Mouse (Mus musculus) heart, embryonic 15.5 days (tissue): ENCODE data around the gene Tjp1. TPM values are rescaled to one million over a fixed set of nuclear protein-coding genes. Genes with fewer than 3 reads are reported as not detected.

Experiments used
- ATAC-seq: fragments of 200-750 bp; cut with Nextera tagmentation; replicated peaks from 2 replicates; pipeline ENCODE4 v1.8.0; 2017; ENCODE audit warnings: low read depth, moderate TSS enrichment; ENCODE audit not compliant: insufficient number of reproducible peaks, insufficient read depth, low FRiP score
- H3K27ac ChIP-seq: fragments of 300-500 bp; sonication (generic); 2 replicates; pipeline ENCODE4 v1.5.1; 2015; ENCODE audit warnings: mild to moderate bottlenecking, inconsistent platforms
- H3K27me3 ChIP-seq: fragments of 300-500 bp; sonication (generic); 2 replicates; pipeline ENCODE4 v1.6.1; 2015; ENCODE audit warnings: inconsistent platforms
- H3K36me3 ChIP-seq: fragments of 300-500 bp; sonication (generic); 2 replicates; pipeline ENCODE4 v1.6.1; 2015; ENCODE audit warnings: mild to moderate bottlenecking, inconsistent platforms
- H3K4me1 ChIP-seq: fragments of 300-500 bp; sonication (generic); replicated peaks from 2 replicates; pipeline ENCODE4 v1.6.1; 2015; ENCODE audit warnings: inconsistent platforms
- H3K4me2 ChIP-seq: fragments of 300-500 bp; sonication (generic); 2 replicates; pipeline ENCODE4 v1.6.1; 2015; ENCODE audit warnings: inconsistent platforms, mild to moderate bottlenecking, moderate library complexity
- H3K4me3 ChIP-seq: fragments of 300-500 bp; sonication (generic); 2 replicates; pipeline ENCODE4 v1.5.1; 2015; ENCODE audit warnings: mild to moderate bottlenecking, inconsistent platforms
- H3K9ac ChIP-seq: fragments of 300-500 bp; sonication (generic); 2 replicates; pipeline ENCODE4 v1.6.1; 2015; ENCODE audit warnings: mild to moderate bottlenecking, inconsistent platforms
- H3K9me3 ChIP-seq: fragments of 300-500 bp; sonication (generic); replicated peaks from 2 replicates; pipeline ENCODE4 v1.6.1; 2016; ENCODE audit warnings: inconsistent platforms
- WGBS: fragments of 180-500 bp; shearing (Covaris S2); methylation state at CpG from one replicate; pipeline ENCODE4 v1.1.7; 2015; ENCODE audit warnings: mixed read lengths; 5-methylcytosine and 5-hydroxymethylcytosine counted together
- polyA plus RNA-seq: library from polyadenylated mRNA; unstranded; fragments of >200 nt; fragmentation: Nextera tagmentation; extraction: Ambion mirVana; gene quantifications from 2 replicates; pipeline ENCODE4 v1.2.1, GENCODE M21; 2015

The Tjp1 gene
- polyA plus RNA-seq, 1 experiment from 2014 or later: 21.0 TPM

- Histone ChIP-seq H3K4me3 (no peak overlapping the region), H3K9ac (no peak overlapping the region), H3K4me2 (no peak overlapping the region), H3K27ac (no peak overlapping the region), H3K27me3 (no peaks in the 10 kb centered on the region), H3K36me3 (peaks cover 22% of the 10 kb centered on the region; the same call in 1 of the 2 replicates), H3K9me3 (no peaks in the 10 kb centered on the region), H3K4me1 (peaks cover 7% of the 10 kb centered on the region)
- no peak for ATAC-seq
- WGBS: 73% methylated on average over 3 of the region's 3 CpGs
These were observed 182.3 kb downstream of the Tjp1 start for GRCm38 (mm10) chr7:65345314-65345713.

GRCm38 (mm10) chr7:65337581-65338270, 189.9 kb downstream of the Tjp1 start:
- Histone ChIP-seq H3K27me3 (no peaks in the 10 kb centered on the region), H3K4me2 (no peak overlapping the region), H3K9ac (no peak overlapping the region), H3K9me3 (no peaks in the 10 kb centered on the region), H3K27ac (no peak overlapping the region), H3K4me1 (no peaks in the 10 kb centered on the region), H3K36me3 (peaks cover 68% of the 10 kb centered on the region), H3K4me3 (no peak overlapping the region)
- 87% methylated on average over 7 of the region's 7 CpGs for WGBS
- ATAC-seq: no peak

GRCm38 (mm10) chr7:65333081-65333760, 194.4 kb downstream of the Tjp1 start:
- H3K36me3 ChIP-seq: peaks cover 48% of the 10 kb centered on the region
- H3K27ac ChIP-seq: no peak overlapping the region
- WGBS: 78% methylated on average over 2 of the region's 2 CpGs
- no peak overlapping the region for H3K4me2 ChIP-seq
- no peaks in the 10 kb centered on the region for H3K27me3 ChIP-seq
- ATAC-seq: no peak
- no peaks in the 10 kb centered on the region for H3K4me1 ChIP-seq
- no peak overlapping the region for H3K9ac ChIP-seq
- no peaks in the 10 kb centered on the region for H3K9me3 ChIP-seq
- no peak overlapping the region for H3K4me3 ChIP-seq

- Histone ChIP-seq H3K36me3 (peaks cover 63% of the 10 kb centered on the region), H3K9ac (no peak overlapping the region), H3K4me2 (no peak overlapping the region), H3K27me3 (no peaks in the 10 kb centered on the region), H3K4me1 (no peaks in the 10 kb centered on the region), H3K27ac (no peak overlapping the region), H3K9me3 (no peaks in the 10 kb centered on the region), H3K4me3 (no peak overlapping the region)
- 68% methylated on average over 5 of the region's 5 CpGs for whole genome bisulfite sequencing
- 0 out of 2 replicates have a peak, but pooled peaks have one; percentile 39 for ATAC-seq
These were observed 208.4 kb downstream of the Tjp1 start for GRCm38 (mm10) chr7:65319047-65319725.

GRCm38 (mm10) chr7:65317418-65317817, 210.2 kb downstream of the Tjp1 start:
- Histone ChIP-seq H3K9ac (no peak overlapping the region), H3K4me1 (no peaks in the 10 kb centered on the region), H3K27ac (no peak overlapping the region), H3K27me3 (no peaks in the 10 kb centered on the region), H3K4me2 (no peak overlapping the region), H3K36me3 (peaks cover 68% of the 10 kb centered on the region), H3K9me3 (no peaks in the 10 kb centered on the region), H3K4me3 (no peak overlapping the region)
- WGBS: 34% methylated on average over 5 of the region's 5 CpGs
- ATAC-seq: no peak

GRCm38 (mm10) chr7:65315182-65315581, 212.4 kb downstream of the Tjp1 start:
- no peak overlapping the region for H3K9ac ChIP-seq
- no peak overlapping the region for H3K4me3 ChIP-seq
- no peak for ATAC-seq
- WGBS: 80% methylated on average over 2 of the region's 2 CpGs
- H3K27me3 ChIP-seq: no peaks in the 10 kb centered on the region
- no peaks in the 10 kb centered on the region for H3K9me3 ChIP-seq
- H3K27ac ChIP-seq: no peak overlapping the region
- peaks cover 78% of the 10 kb centered on the region for H3K36me3 ChIP-seq
- H3K4me1 ChIP-seq: no peaks in the 10 kb centered on the region
- no peak overlapping the region for H3K4me2 ChIP-seq

- no peaks in the 10 kb centered on the region for H3K27me3 ChIP-seq
- no peak overlapping the region for H3K27ac ChIP-seq
- H3K4me2 ChIP-seq: no peak overlapping the region
- H3K4me3 ChIP-seq: no peak overlapping the region
- WGBS: 89% methylated on average over 6 of the region's 6 CpGs
- no peak for ATAC-seq
- no peak overlapping the region for H3K9ac ChIP-seq
- no peaks in the 10 kb centered on the region for H3K4me1 ChIP-seq
- peaks cover 64% of the 10 kb centered on the region for H3K36me3 ChIP-seq
- no peaks in the 10 kb centered on the region for H3K9me3 ChIP-seq
These were observed 230.6 kb downstream of the Tjp1 start for GRCm38 (mm10) chr7:65296675-65297589.

- WGBS: 52% methylated on average over 16 of the region's 16 CpGs
- 0 out of 2 replicates have a peak overlapping the region, but pooled peaks have one; percentile 16 for H3K4me2 ChIP-seq
- H3K36me3 ChIP-seq: no peaks in the 10 kb centered on the region
- ATAC-seq: no peak
- no peak overlapping the region for H3K9ac ChIP-seq
- H3K27me3 ChIP-seq: no peaks in the 10 kb centered on the region
- H3K27ac ChIP-seq: no peak overlapping the region
- no peaks in the 10 kb centered on the region for H3K9me3 ChIP-seq
- H3K4me3 ChIP-seq: no peak overlapping the region
- H3K4me1 ChIP-seq: no peaks in the 10 kb centered on the region
These were observed 244.7 kb downstream of the Tjp1 start for GRCm38 (mm10) chr7:65282886-65283285.

- H3K4me3 ChIP-seq: no peak overlapping the region
- WGBS: 74% methylated on average over 3 of the region's 3 CpGs
- no peaks in the 10 kb centered on the region for H3K9me3 ChIP-seq
- H3K36me3 ChIP-seq: no peaks in the 10 kb centered on the region
- no peaks in the 10 kb centered on the region for H3K27me3 ChIP-seq
- no peak overlapping the region for H3K4me2 ChIP-seq
- no peak overlapping the region for H3K9ac ChIP-seq
- H3K27ac ChIP-seq: no peak overlapping the region
- no peak for ATAC-seq
- H3K4me1 ChIP-seq: no peaks in the 10 kb centered on the region
These were observed 245.6 kb downstream of the Tjp1 start for GRCm38 (mm10) chr7:65281960-65282359.

- no peaks in the 10 kb centered on the region for H3K4me1 ChIP-seq
- no peaks in the 10 kb centered on the region for H3K9me3 ChIP-seq
- H3K9ac ChIP-seq: no peak overlapping the region
- H3K4me2 ChIP-seq: no peak overlapping the region
- no peak overlapping the region for H3K4me3 ChIP-seq
- no peak overlapping the region for H3K27ac ChIP-seq
- H3K36me3 ChIP-seq: no peaks in the 10 kb centered on the region
- H3K27me3 ChIP-seq: no peaks in the 10 kb centered on the region
- WGBS: 69% methylated on average over 10 of the region's 10 CpGs
- no peak for ATAC-seq
These were observed 246.4 kb downstream of the Tjp1 start for GRCm38 (mm10) chr7:65280944-65281912.
